Mouse (Mus musculus): ENCODE measurements at regions not wholly inside any gene's neighbourhood (a gene's known extent, or its start where the extent isn't known, plus 50 kb on each side); places are given as distances from the start of the nearest gene placed in this dataset.
"Not testable (repeated sequence)": the region's sequence is repeated elsewhere in the genome, so short reads cannot be mapped to it uniquely, and the experiment has no call there.

GRCm38 (mm10) chr10:96188168-96188567, 51.8 kb downstream of the Gm5426 start:
- no peak for DNase-seq

- DNase-seq, result no peak
Observed at GRCm38 (mm10) chr10:96190168-96190987, 54.0 kb downstream of the Gm5426 start.

- DNase-seq, result no peak
Observed at GRCm38 (mm10) chr10:96200932-96201641, 64.7 kb downstream of the Gm5426 start.

GRCm38 (mm10) chr10:96201891-96202290, 65.5 kb downstream of the Gm5426 start:
- DNase-seq, result no peak

- DNase-seq, result no peak
Observed at GRCm38 (mm10) chr10:96202871-96203270, 66.5 kb downstream of the Gm5426 start.

- DNase-seq, result no peak
Observed at GRCm38 (mm10) chr10:96204198-96204597, 67.8 kb downstream of the Gm5426 start.

GRCm38 (mm10) chr10:96209171-96209570, 72.8 kb downstream of the Gm5426 start:
- no peak for DNase-seq

GRCm38 (mm10) chr10:96211189-96211588, 74.8 kb downstream of the Gm5426 start:
- DNase-seq, result no peak

GRCm38 (mm10) chr10:96213876-96214275, 77.5 kb downstream of the Gm5426 start:
- DNase-seq, result peak; percentile 96

- no peak for DNase-seq
Observed at GRCm38 (mm10) chr10:96214285-96214684, 77.9 kb downstream of the Gm5426 start.

- peak; percentile 94 for DNase-seq
Observed at GRCm38 (mm10) chr10:96214946-96215345, 78.5 kb downstream of the Gm5426 start.

GRCm38 (mm10) chr10:96220731-96221130, 84.3 kb downstream of the Gm5426 start:
- no peak for DNase-seq

GRCm38 (mm10) chr10:96230391-96230790, 94.0 kb downstream of the Gm5426 start:
- no peak for DNase-seq

GRCm38 (mm10) chr10:96231309-96231708, 94.9 kb downstream of the Gm5426 start:
- no peak for DNase-seq

- DNase-seq, result no peak
Observed at GRCm38 (mm10) chr10:96232889-96233288, 96.5 kb downstream of the Gm5426 start.

- no peak for DNase-seq
Observed at GRCm38 (mm10) chr10:96234564-96235412, 98.4 kb downstream of the Gm5426 start.

- not testable (repeated sequence) for DNase-seq
Observed at GRCm38 (mm10) chr10:96236031-96236430, 99.6 kb downstream of the Gm5426 start.

- DNase-seq, result no peak
Observed at GRCm38 (mm10) chr10:96236777-96237373, 100.5 kb downstream of the Gm5426 start.

GRCm38 (mm10) chr10:96237572-96238130, 101.2 kb downstream of the Gm5426 start:
- DNase-seq, result no peak

GRCm38 (mm10) chr10:96238251-96238650, 101.8 kb downstream of the Gm5426 start:
- DNase-seq, result no peak

GRCm38 (mm10) chr10:96238850-96239249, 102.4 kb downstream of the Gm5426 start:
- no peak for DNase-seq

- DNase-seq, result no peak
Observed at GRCm38 (mm10) chr10:96240591-96240990, 104.2 kb downstream of the Gm5426 start.

Data from cerebellum, adult 8-10 months (tissue).